Mouse (Mus musculus) limb, embryonic 11.5 days (tissue): ENCODE measurements at regions not wholly inside any gene's neighbourhood (a gene's known extent, or its start where the extent isn't known, plus 50 kb on each side); places are given as distances from the start of the nearest gene placed in this dataset.

ENCODE experiments used
- ATAC-seq: fragments of 200-750 bp; cut with Nextera tagmentation; 2 replicates; pipeline ENCODE4 v1.8.0; 2017; ENCODE audit warnings: low read depth; ENCODE audit not compliant: insufficient number of reproducible peaks, low FRiP score, low TSS enrichment
- DNase-seq: peaks from one replicate; pipeline ENCODE4 v3.0.0-alpha.2; 2015; ENCODE audit warnings: low spot score
- H3K27ac ChIP-seq: fragments of 300-500 bp; sonication (generic); replicated peaks from 2 replicates; pipeline ENCODE4 v1.5.1; 2014; ENCODE audit warnings: low read depth, mild to moderate bottlenecking, low read length
- H3K27me3 ChIP-seq: fragments of 300-500 bp; sonication (generic); 2 replicates; pipeline ENCODE4 v1.6.1; 2014; ENCODE audit warnings: mild to moderate bottlenecking, low read length, mixed read lengths; ENCODE audit not compliant: control insufficient read depth, insufficient read depth
- H3K36me3 ChIP-seq: fragments of 300-500 bp; sonication (generic); 2 replicates; pipeline ENCODE4 v1.6.1; 2014; ENCODE audit warnings: mild to moderate bottlenecking, low read length, moderate library complexity, mixed read lengths; ENCODE audit not compliant: control insufficient read depth, insufficient read depth
- H3K4me1 ChIP-seq: fragments of 300-500 bp; sonication (generic); 2 replicates; pipeline ENCODE4 v1.6.1; 2014; ENCODE audit warnings: low read length, mixed read lengths; ENCODE audit not compliant: control insufficient read depth, insufficient read depth
- H3K4me2 ChIP-seq: fragments of 300-500 bp; sonication (generic); 2 replicates; pipeline ENCODE4 v1.6.1; 2014; ENCODE audit warnings: low read depth, mild to moderate bottlenecking, moderate library complexity; ENCODE audit not compliant: severe bottlenecking
- H3K4me3 ChIP-seq: fragments of 300-500 bp; sonication (generic); 2 replicates; pipeline ENCODE4 v1.5.1; 2014; ENCODE audit warnings: low read depth, low read length
- H3K9ac ChIP-seq: fragments of 300-500 bp; sonication (generic); 2 replicates; pipeline ENCODE4 v1.6.1; 2014; ENCODE audit warnings: mild to moderate bottlenecking, low read length
- H3K9me3 ChIP-seq: fragments of 300-500 bp; sonication (generic); 2 replicates; pipeline ENCODE4 v1.6.1; 2016; ENCODE audit warnings: low read length; ENCODE audit not compliant: control insufficient read depth
- WGBS: fragments of 180-500 bp; shearing (Covaris S2); extraction: QIAGEN DNeasy Blood & Tissue Kit; methylation state at CpG from one replicate; pipeline ENCODE4 v1.1.7; 2014; 5-methylcytosine and 5-hydroxymethylcytosine counted together

GRCm38 (mm10) chr2:61032920-61033319 lies 69.9 kb upstream of the Rbms1 start:
- no peaks in the 10 kb centered on the region for H3K9me3 ChIP-seq
- no peaks in the 10 kb centered on the region for H3K27me3 ChIP-seq
- no peaks in the 10 kb centered on the region for H3K4me1 ChIP-seq
- 84% methylated on average over 1 of the region's 1 CpGs for WGBS
- ATAC-seq (no peak), DNase-seq (no peak)
- no peak overlapping the region for H3K4me3 ChIP-seq
- no peaks in the 10 kb centered on the region for H3K36me3 ChIP-seq
- no peak overlapping the region for H3K9ac ChIP-seq
- H3K4me2 ChIP-seq: no peak overlapping the region
- H3K27ac ChIP-seq: no peak overlapping the region

GRCm38 (mm10) chr2:61029706-61030105 lies 66.7 kb upstream of the Rbms1 start:
- H3K9me3 ChIP-seq: no peaks in the 10 kb centered on the region
- DNase-seq: no peak
- H3K9ac ChIP-seq: no peak overlapping the region
- H3K36me3 ChIP-seq: no peaks in the 10 kb centered on the region
- H3K27me3 ChIP-seq: no peaks in the 10 kb centered on the region
- 86% methylated on average over 2 of the region's 2 CpGs for WGBS
- no peaks in the 10 kb centered on the region for H3K4me1 ChIP-seq
- H3K27ac ChIP-seq: no peak overlapping the region
- no peak for ATAC-seq
- no peak overlapping the region for H3K4me2 ChIP-seq
- no peak overlapping the region for H3K4me3 ChIP-seq

DNA sequence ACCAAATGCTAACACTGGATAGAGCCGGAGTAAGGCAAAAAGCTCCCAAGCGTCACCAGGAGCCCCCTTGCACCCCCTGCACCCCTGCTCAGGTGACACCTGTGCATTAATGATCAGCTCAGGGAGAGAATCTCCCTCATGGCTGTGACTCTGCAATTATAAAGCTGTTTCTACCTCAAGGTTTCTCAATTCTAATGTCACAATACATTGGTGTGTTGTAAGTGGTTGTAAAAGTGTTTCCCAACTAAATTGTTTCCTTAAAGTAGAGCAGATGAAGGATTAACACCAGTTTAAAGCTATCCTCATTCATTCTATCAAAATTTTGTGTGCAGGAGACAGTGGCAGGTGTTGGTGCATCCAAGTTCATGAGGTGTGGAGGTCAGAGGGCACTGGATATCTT lies 65.6 kb upstream of the Rbms1 start:
- no peaks in the 10 kb centered on the region for H3K9me3 ChIP-seq
- H3K27ac ChIP-seq: no peak overlapping the region
- H3K4me2 ChIP-seq: no peak overlapping the region
- H3K27me3 ChIP-seq: no peaks in the 10 kb centered on the region
- 88% methylated on average over 2 of the region's 2 CpGs for WGBS
- H3K4me3 ChIP-seq: no peak overlapping the region
- DNase-seq (no peak), ATAC-seq (no peak)
- no peaks in the 10 kb centered on the region for H3K4me1 ChIP-seq
- no peak overlapping the region for H3K9ac ChIP-seq
- H3K36me3 ChIP-seq: no peaks in the 10 kb centered on the region

DNA sequence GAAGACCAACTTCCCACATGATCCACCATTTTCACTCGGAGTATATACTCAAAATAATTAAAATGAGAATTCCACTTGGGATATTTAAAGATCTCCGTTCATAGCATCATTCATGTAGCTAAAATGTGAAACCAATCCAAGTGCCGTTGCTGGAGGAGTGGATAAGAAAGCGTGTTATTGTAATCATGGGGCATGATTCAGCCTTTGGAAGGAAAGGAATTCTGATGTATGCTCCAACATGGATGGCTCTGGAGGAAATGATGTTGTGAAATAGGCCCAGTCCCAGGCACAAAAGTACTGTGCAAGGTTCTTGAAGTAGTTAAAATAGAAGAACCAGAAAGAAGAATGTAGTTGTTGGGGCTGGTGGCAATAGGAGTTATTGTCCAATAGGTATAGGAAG lies 64.7 kb upstream of the Rbms1 start:
- H3K27me3 ChIP-seq: no peaks in the 10 kb centered on the region
- H3K27ac ChIP-seq: no peak overlapping the region
- no peak overlapping the region for H3K4me2 ChIP-seq
- H3K9me3 ChIP-seq: no peaks in the 10 kb centered on the region
- H3K4me1 ChIP-seq: no peaks in the 10 kb centered on the region
- H3K9ac ChIP-seq: no peak overlapping the region
- DNase-seq (no peak), ATAC-seq (no peak)
- H3K36me3 ChIP-seq: no peaks in the 10 kb centered on the region
- WGBS: 90% methylated on average over 4 of the region's 4 CpGs
- H3K4me3 ChIP-seq: no peak overlapping the region

DNA sequence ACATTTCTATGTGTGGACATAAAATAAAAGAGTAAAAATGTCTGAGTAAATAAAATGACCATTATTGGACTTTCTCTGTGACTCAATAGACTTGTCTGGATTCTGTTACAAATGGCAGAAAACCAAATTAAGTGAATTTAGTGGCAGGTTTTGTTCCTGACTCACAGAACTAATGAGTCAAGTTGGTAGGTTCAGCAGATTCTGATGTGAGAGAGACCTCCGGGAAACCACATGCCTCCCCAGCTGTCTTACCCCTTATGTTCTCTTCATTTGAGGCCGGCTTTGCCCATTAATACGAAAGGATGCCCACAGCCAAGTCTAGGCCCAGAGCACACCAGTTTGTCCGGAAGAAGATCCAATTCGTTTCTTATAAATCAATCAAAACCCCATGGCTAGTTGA lies 59.4 kb upstream of the Rbms1 start:
- Histone ChIP-seq H3K9ac (no peak overlapping the region), H3K27ac (no peak overlapping the region), H3K4me3 (no peak overlapping the region), H3K4me1 (no peaks in the 10 kb centered on the region), H3K27me3 (no peaks in the 10 kb centered on the region), H3K9me3 (no peaks in the 10 kb centered on the region), H3K36me3 (no peaks in the 10 kb centered on the region), H3K4me2 (no peak overlapping the region)
- WGBS: 88% methylated on average over 5 of the region's 5 CpGs
- ATAC-seq: no peak
- no peak for DNase-seq

DNA sequence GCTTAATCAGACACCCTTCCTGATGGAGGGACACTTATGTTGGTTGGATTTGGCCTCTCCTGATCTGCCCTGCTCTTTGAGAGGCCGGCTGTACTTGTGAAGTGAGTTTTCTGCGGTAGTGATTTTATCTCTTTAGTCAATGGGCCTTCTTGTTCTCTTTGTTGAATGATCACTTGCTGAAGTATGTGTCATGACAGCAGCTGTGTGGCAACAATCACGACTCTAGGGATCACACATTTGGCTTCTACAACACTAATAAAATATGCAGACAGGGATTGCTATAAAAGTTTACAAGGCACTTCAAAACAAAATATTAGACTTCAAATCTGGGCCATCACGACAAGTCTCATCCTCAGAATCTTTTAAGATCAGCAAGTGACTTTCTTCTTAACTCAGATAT lies 57.8 kb upstream of the Rbms1 start:
- DNase-seq (no peak), ATAC-seq (no peak)
- H3K27ac ChIP-seq: no peak overlapping the region
- no peaks in the 10 kb centered on the region for H3K36me3 ChIP-seq
- H3K4me3 ChIP-seq: no peak overlapping the region
- no peak overlapping the region for H3K4me2 ChIP-seq
- H3K4me1 ChIP-seq: no peaks in the 10 kb centered on the region
- WGBS: 75% methylated on average over 4 of the region's 4 CpGs
- no peak overlapping the region for H3K9ac ChIP-seq
- no peaks in the 10 kb centered on the region for H3K27me3 ChIP-seq
- H3K9me3 ChIP-seq: no peaks in the 10 kb centered on the region

GRCm38 (mm10) chr2:61013006-61013405 lies 50.0 kb upstream of the Rbms1 start:
- 42% methylated on average over 6 of the region's 6 CpGs for WGBS
- no peak for ATAC-seq
- DNase-seq: no peak
- H3K27me3 ChIP-seq: no peaks in the 10 kb centered on the region
- H3K4me1 ChIP-seq: no peaks in the 10 kb centered on the region
- no peak overlapping the region for H3K4me3 ChIP-seq
- no peak overlapping the region for H3K27ac ChIP-seq
- no peaks in the 10 kb centered on the region for H3K9me3 ChIP-seq
- no peak overlapping the region for H3K4me2 ChIP-seq
- H3K9ac ChIP-seq: no peak overlapping the region
- no peaks in the 10 kb centered on the region for H3K36me3 ChIP-seq
